Mouse (Mus musculus) lung, adult 2 months (tissue): ENCODE data around the gene Ankrd13c. TPM values are rescaled to one million over a fixed set of nuclear protein-coding genes. Genes with fewer than 3 reads are reported as not detected.
"Not testable (repeated sequence)": the region's sequence is repeated elsewhere in the genome, so short reads cannot be mapped to it uniquely, and the experiment has no call there.

Source experiments
- DNase-seq: peaks from one replicate; pipeline ENCODE4 v3.0.0; 2022
- H3K4me1 ChIP-seq: fragments of 200-500 bp; 2 replicates; pipeline ENCODE4 v1.6.1; 2011; ENCODE audit warnings: low read length; ENCODE audit not compliant: control insufficient read depth, insufficient read depth
- H3K4me3 ChIP-seq: fragments of 200-500 bp; replicated peaks from 2 replicates; pipeline ENCODE3; 2011; ENCODE audit warnings: low read depth, mild to moderate bottlenecking, control low read depth, low read length; ENCODE audit errors: extremely low read depth
- CTCF ChIP-seq: fragments of 200-500 bp; IDR thresholded peaks from 2 replicates; pipeline ENCODE4 v1.5.1; 2011; ENCODE audit warnings: mild to moderate bottlenecking, low read length, control low read depth; ENCODE audit not compliant: insufficient read depth
- POLR2A ChIP-seq: fragments of 200-500 bp; IDR thresholded peaks from 2 replicates; pipeline ENCODE4 v1.6.1; 2011; ENCODE audit warnings: low read depth, mild to moderate bottlenecking, control low read depth, low read length, borderline replicate concordance; ENCODE audit errors: extremely low read depth
- WGBS: fragments of 180-500 bp; shearing (Covaris S2); methylation state at CpG from one replicate; pipeline ENCODE4 v1.1.7; 2018; 5-methylcytosine and 5-hydroxymethylcytosine counted together
- polyA plus RNA-seq: library from polyadenylated mRNA; depleted of rRNA; stranded (reverse); fragments of >200 nt; gene quantifications from 2 replicates; pipeline ENCODE4 v1.2.3, GENCODE M21; 2012

The Ankrd13c gene
- polyA plus RNA-seq, 1 experiment, result 18.3 TPM

- DNase-seq, result peak; percentile 87
- no peak for TF ChIP-seq CTCF
- peak; percentile 83; the same call in 1 of the 2 replicates for TF ChIP-seq POLR2A
- H3K4me1 ChIP-seq, result no peaks in the 10 kb centered on the region
- under 1% methylated on average over 30 of the region's 30 CpGs for WGBS
- H3K4me3 ChIP-seq, result peak within 1 kb of the TSS; percentile 67
Measured at GRCm38 (mm10) chr3:157924692-157925328, 22.2 kb upstream of the Ankrd13c start, which contains the start of gene Cth. Gene Cth (minus strand): TSS chr3:157925077.

- TF ChIP-seq CTCF (no peak), POLR2A (no peak)
- Histone ChIP-seq H3K4me1 (no peaks in the 10 kb centered on the region), H3K4me3 (no peak overlapping the region)
- 74% methylated on average over 14 of the region's 14 CpGs for WGBS
- no peak for DNase-seq
Measured at GRCm38 (mm10) chr3:157925706-157926510, 21.1 kb upstream of the Ankrd13c start.

DNA sequence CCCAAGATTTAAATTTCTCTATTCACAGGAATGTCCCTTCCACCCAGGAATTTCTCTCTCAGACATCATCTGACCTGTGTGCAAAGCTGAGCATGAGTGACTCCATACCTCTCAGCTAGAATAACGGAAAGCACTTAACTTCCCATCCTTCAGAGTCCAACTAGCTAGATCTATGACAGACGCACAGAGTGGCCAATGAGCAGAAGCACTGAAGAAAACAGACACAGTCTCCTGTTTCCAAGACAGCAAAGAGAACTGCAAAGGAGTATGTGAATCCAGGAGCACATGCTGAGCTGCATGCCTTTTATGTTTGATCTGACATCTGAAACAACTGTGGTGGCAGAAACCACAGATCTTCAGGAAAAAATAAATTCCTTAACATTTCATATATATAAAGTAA lies 20.3 kb upstream of the Ankrd13c start:
- DNase-seq, result no peak
- 50% methylated on average over 2 of the region's 2 CpGs for WGBS
- TF ChIP-seq CTCF (no peak), POLR2A (no peak)
- no peaks in the 10 kb centered on the region for H3K4me1 ChIP-seq
- no peak overlapping the region for H3K4me3 ChIP-seq

GRCm38 (mm10) chr3:157928731-157929130 lies 18.3 kb upstream of the Ankrd13c start:
- no peak overlapping the region for H3K4me3 ChIP-seq
- no peak for DNase-seq
- H3K4me1 ChIP-seq, result no peaks in the 10 kb centered on the region
- 81% methylated on average over 2 of the region's 2 CpGs for WGBS
- TF ChIP-seq CTCF (no peak), POLR2A (no peak)

DNA sequence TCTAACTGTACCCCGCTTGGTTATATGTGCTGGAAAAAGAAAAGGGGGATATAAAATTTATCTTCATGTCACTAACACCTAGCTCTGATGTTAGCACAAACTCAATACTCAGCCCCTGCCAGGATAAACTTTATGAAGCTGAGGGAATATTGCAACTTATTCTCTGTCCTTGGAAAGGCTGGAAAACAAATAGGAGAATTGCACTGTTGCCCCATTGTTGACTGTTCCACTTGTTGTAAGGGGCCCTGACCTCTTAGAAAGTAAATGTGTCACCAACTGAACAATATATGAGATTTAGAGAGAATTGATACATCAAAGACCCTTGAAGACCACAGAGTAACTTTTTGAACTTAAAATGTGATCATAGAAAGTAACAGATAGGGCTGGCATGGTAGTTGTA lies 17.6 kb upstream of the Ankrd13c start:
- H3K4me3 ChIP-seq, result no peak overlapping the region
- WGBS, result 74% methylated on average over 1 of the region's 1 CpGs

DNA sequence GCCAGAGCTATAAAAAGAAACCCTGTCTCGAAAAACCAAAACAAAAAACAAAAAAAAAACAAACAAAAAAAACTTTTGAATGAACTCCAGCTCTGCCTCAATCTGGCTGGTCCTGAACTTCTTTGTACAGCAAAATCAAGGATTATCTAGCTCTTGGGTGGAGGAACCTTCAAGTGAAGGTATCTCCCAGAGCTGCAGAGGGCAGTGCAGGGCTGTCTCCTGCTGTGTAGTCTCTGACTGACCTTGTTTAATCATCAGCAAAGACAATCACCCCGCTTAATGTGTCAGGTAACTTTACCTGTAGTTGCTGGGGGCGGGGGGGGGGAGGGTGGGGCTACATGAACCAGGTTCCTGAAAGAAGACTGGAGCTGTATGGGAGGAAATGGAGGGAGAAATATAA lies 15.4 kb upstream of the Ankrd13c start:
- H3K4me1 ChIP-seq, result no peaks in the 10 kb centered on the region
- H3K4me3 ChIP-seq, result no peak overlapping the region
- 44% methylated on average over 3 of the region's 3 CpGs for WGBS

More for the DNA sequence above, 17.6 kb upstream of the Ankrd13c start:
- TF ChIP-seq POLR2A (no peak), CTCF (no peak)
- no peak for DNase-seq
- H3K4me1 ChIP-seq, result no peaks in the 10 kb centered on the region

DNA sequence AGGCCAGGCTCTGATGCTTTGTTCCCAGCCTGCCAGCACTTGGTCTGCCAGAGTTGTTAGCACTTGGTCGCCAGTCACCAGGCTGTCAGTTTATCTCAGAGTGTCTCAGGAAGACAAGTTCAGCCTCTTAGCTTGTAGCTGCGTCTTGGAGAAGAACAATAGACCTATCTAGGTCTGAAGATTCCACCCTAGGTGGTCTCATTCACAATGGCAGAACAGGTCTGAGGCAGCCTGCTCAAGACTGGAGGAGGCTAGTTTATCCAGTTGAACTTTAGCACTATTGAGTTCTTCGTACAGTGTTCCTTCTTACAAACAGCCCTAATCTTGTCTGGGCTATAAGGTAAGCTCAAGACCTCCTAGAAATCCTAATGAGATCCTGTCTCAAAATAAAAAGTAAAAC lies 15.0 kb upstream of the Ankrd13c start:
- no peak for DNase-seq

More for the DNA sequence above, 15.4 kb upstream of the Ankrd13c start:
- no peak for DNase-seq
- TF ChIP-seq POLR2A (no peak), CTCF (peak; percentile 47; the same call in 1 of the 2 replicates)

GRCm38 (mm10) chr3:157933223-157933622 lies 13.8 kb upstream of the Ankrd13c start:
- H3K4me3 ChIP-seq, H3K4me1 ChIP-seq, DNase-seq: not testable (repeated sequence)
- 76% methylated on average over 5 of the region's 6 CpGs for WGBS

More for the DNA sequence above, 15.0 kb upstream of the Ankrd13c start:
- TF ChIP-seq CTCF (no peak), POLR2A (no peak)
- 43% methylated on average over 3 of the region's 3 CpGs for WGBS
- Histone ChIP-seq H3K4me3 (no peak overlapping the region), H3K4me1 (no peaks in the 10 kb centered on the region)

- DNase-seq, result no peak
- Histone ChIP-seq H3K4me1 (no peaks in the 10 kb centered on the region), H3K4me3 (no peak overlapping the region)
- WGBS, result 72% methylated on average over 3 of the region's 3 CpGs
- TF ChIP-seq POLR2A (no peak), CTCF (no peak)
Measured at GRCm38 (mm10) chr3:157934301-157934823, 12.7 kb upstream of the Ankrd13c start.

- Histone ChIP-seq H3K4me1 (no peaks in the 10 kb centered on the region), H3K4me3 (no peak overlapping the region)
- TF ChIP-seq CTCF (no peak), POLR2A (no peak)
- 58% methylated on average over 2 of the region's 2 CpGs for WGBS
- DNase-seq, result no peak
Measured at GRCm38 (mm10) chr3:157938585-157938984, 8.5 kb upstream of the Ankrd13c start.
